Mouse (Mus musculus) hindbrain, embryonic 10.5 days (tissue): Measurements from ENCODE around the gene Zscan4e. TPM values are rescaled to one million over a fixed set of nuclear protein-coding genes. Genes with fewer than 3 reads are reported as not detected.
"Not testable (repeated sequence)": the region's sequence is repeated elsewhere in the genome, so short reads cannot be mapped to it uniquely, and the experiment has no call there.

Source experiments
- DNase-seq: peaks from one replicate; pipeline ENCODE4 v3.0.0-alpha.2; 2017; ENCODE audit warnings: low spot score
- H3K27ac ChIP-seq: fragments of 300-500 bp; sonication (generic); 2 replicates; pipeline ENCODE4 v1.5.1; 2016; ENCODE audit warnings: mild to moderate bottlenecking, moderate library complexity
- H3K27me3 ChIP-seq: fragments of 300-500 bp; sonication (generic); 2 replicates; pipeline ENCODE4 v1.6.1; 2016; ENCODE audit warnings: mild to moderate bottlenecking; ENCODE audit not compliant: poor library complexity, insufficient read depth, severe bottlenecking
- H3K36me3 ChIP-seq: fragments of 300-500 bp; sonication (generic); 2 replicates; pipeline ENCODE4 v1.6.1; 2016; ENCODE audit warnings: mild to moderate bottlenecking, moderate library complexity
- H3K4me1 ChIP-seq: fragments of 300-500 bp; sonication (generic); replicated peaks from 2 replicates; pipeline ENCODE4 v1.6.1; 2016; ENCODE audit warnings: mild to moderate bottlenecking
- H3K4me3 ChIP-seq: fragments of 300-500 bp; sonication (generic); 2 replicates; pipeline ENCODE4 v1.5.1; 2016; ENCODE audit warnings: mild to moderate bottlenecking, moderate library complexity
- H3K9me3 ChIP-seq: fragments of 300-500 bp; sonication (generic); 2 replicates; pipeline ENCODE4 v1.6.1; 2016; ENCODE audit warnings: mild to moderate bottlenecking, moderate library complexity
- polyA plus RNA-seq: library from polyadenylated mRNA; unstranded; fragments of >200 nt; fragmentation: Nextera tagmentation; extraction: Ambion mirVana; gene quantifications from 2 replicates; pipeline ENCODE4 v1.2.1, GENCODE M21; 2016

The Zscan4e gene
- polyA plus RNA-seq = not detected in 2 replicates

GRCm38 (mm10) chr7:11310582-11310981 is at the start of gene Zscan4e:
Zscan4e (minus strand) TSS chr7:11310682.
- H3K9me3 ChIP-seq, DNase-seq, H3K27me3 ChIP-seq, H3K27ac ChIP-seq, H3K36me3 ChIP-seq, H3K4me3 ChIP-seq, H3K4me1 ChIP-seq: not testable (repeated sequence)

Other genes starting within 250 kb of the Zscan4e start
- gene Zscan4-ps1, start 241.0 kb downstream of the Zscan4e start, polyA plus RNA-seq = not detected in 2 replicates
- gene Zscan4d, start 144.5 kb downstream of the Zscan4e start, polyA plus RNA-seq = not detected in 2 replicates
- gene Zscan4f, start 87.2 kb upstream of the Zscan4e start, polyA plus RNA-seq = not detected in 2 replicates
- not detected in 2 replicates for gene Zscan4-ps2, start 203.6 kb upstream of the Zscan4e start, polyA plus RNA-seq